ENCODE assay signal across 8 mouse cellular contexts in genomic region chr2:32153041-32153790, GRCm38 (mm10). TPM values are rescaled to one million over a fixed set of nuclear protein-coding genes. Genes with fewer than 3 reads are reported as not detected.
DNase-seq lines count a peak whose midpoint lies in the region; ATAC-seq and TF ChIP-seq lines count a peak whose summit lies in the region.

No protein-coding gene starts in this region.

- no peak for TF ChIP-seq CTCF in kidney, adult 2 months (conservative IDR thresholded peaks at IDR 0.05; ENCODE audit: insufficient read depth, insufficient read length, low read depth, low read length)
- no peak for TF ChIP-seq CTCF in stomach, postnatal 0 days (IDR thresholded peaks at IDR 0.05; ENCODE audit: low read depth)

- H3K27me3 ChIP-seq in forebrain, embryonic 13.5 days = no peaks in the 10 kb centered on the region
- no peaks in the 10 kb centered on the region for H3K27me3 ChIP-seq in kidney, adult 2 months (replicated peaks; ENCODE audit: control insufficient read depth, insufficient read depth, low read length)
- no peaks in the 10 kb centered on the region for H3K27me3 ChIP-seq in lung, embryonic 15.5 days
- no peaks in the 10 kb centered on the region for H3K27me3 ChIP-seq in stomach, postnatal 0 days (ENCODE audit: control insufficient read depth, insufficient read depth, low read length)

- H3K9me3 ChIP-seq in forebrain, embryonic 13.5 days (replicated peaks) = no peaks in the 10 kb centered on the region
- H3K9me3 ChIP-seq in lung, embryonic 15.5 days = no peaks in the 10 kb centered on the region
- H3K9me3 ChIP-seq in stomach, postnatal 0 days (ENCODE audit: control insufficient read depth, low read length) = no peaks in the 10 kb centered on the region

- H3K9ac ChIP-seq in forebrain, embryonic 13.5 days = peak overlapping the region; percentile 100
- peak overlapping the region; percentile 88 for H3K9ac ChIP-seq in lung, embryonic 15.5 days
- H3K9ac ChIP-seq in stomach, postnatal 0 days (ENCODE audit: low read length) = peak overlapping the region; percentile 54

- H3K27ac ChIP-seq in forebrain, embryonic 13.5 days = peak overlapping the region; percentile 100
- H3K27ac ChIP-seq in kidney, adult 2 months (ENCODE audit: insufficient read depth, low read depth, low read length) = peak overlapping the region; percentile 79
- H3K27ac ChIP-seq in lung, embryonic 15.5 days = peak overlapping the region; percentile 98
- H3K27ac ChIP-seq in stomach, postnatal 0 days (replicated peaks) = peak overlapping the region; percentile 99

- H3K4me1 ChIP-seq in forebrain, embryonic 13.5 days = peaks cover 68% of the 10 kb centered on the region
- peaks cover 42% of the 10 kb centered on the region for H3K4me1 ChIP-seq in kidney, adult 2 months (ENCODE audit: control insufficient read depth, insufficient read depth, low read length)
- H3K4me1 ChIP-seq in lung, embryonic 15.5 days = peaks cover 67% of the 10 kb centered on the region
- peaks cover 28% of the 10 kb centered on the region for H3K4me1 ChIP-seq in stomach, postnatal 0 days (replicated peaks; ENCODE audit: control insufficient read depth, insufficient read depth)

- ATAC-seq in forebrain, embryonic 13.5 days = no peak
- ATAC-seq in lung, embryonic 15.5 days (ENCODE audit: borderline replicate concordance, extremely low read depth, low FRiP score, low TSS enrichment) = 0 out of 2 replicates have a peak, but pooled peaks have one; percentile 25
- ATAC-seq in stomach, postnatal 0 days (ENCODE audit: low FRiP score, low TSS enrichment) = peak; percentile 27; the same call in 1 of the 2 replicates

- TF ChIP-seq EP300 in stomach, postnatal 0 days (optimal IDR thresholded peaks at IDR 0.05) = no peak

- no peaks in the 10 kb centered on the region for H3K36me3 ChIP-seq in forebrain, embryonic 13.5 days (ENCODE audit: poor library complexity, severe bottlenecking)
- no peaks in the 10 kb centered on the region for H3K36me3 ChIP-seq in kidney, adult 2 months (ENCODE audit: control insufficient read depth, insufficient read depth, low read length)
- H3K36me3 ChIP-seq in lung, embryonic 15.5 days = no peaks in the 10 kb centered on the region
- no peaks in the 10 kb centered on the region for H3K36me3 ChIP-seq in stomach, postnatal 0 days (ENCODE audit: control insufficient read depth, insufficient read depth, low read length)

- peak; percentile 39 for DNase-seq in CD4-positive helper T cell, adult 2 months (ENCODE audit: low read depth, low spot score)
- DNase-seq in MN1 (ENCODE audit: low spot score) = peak; percentile 51
- peak; percentile 81 for DNase-seq in kidney, adult 2 months
- DNase-seq in stomach, postnatal 0 days (ENCODE audit: low spot score) = peak; percentile 52
- DNase-seq in spleen, postnatal 36 days (ENCODE audit: low spot score in 2 of 2) = no peak
- no peak for DNase-seq in left cerebral cortex, postnatal 14 days (ENCODE audit: low spot score in 2 of 2)

- intact Hi-C loops in left cerebral cortex, postnatal 14 days (cut with DNase I) = loop anchor here (5.0 kb wide), 1 partner anchor 34 kb away; no protein-coding TSS in a partner anchor

- TF ChIP-seq POLR2A in kidney, adult 2 months (IDR thresholded peaks at IDR 0.05; ENCODE audit: low read depth, low read length) = no peak

- 7% methylated on average over 13 of the region's 13 CpGs for WGBS in forebrain, embryonic 13.5 days
- 5% methylated on average over 13 of the region's 13 CpGs for WGBS in kidney, adult 2 months
- 7% methylated on average over 13 of the region's 13 CpGs for WGBS in lung, embryonic 15.5 days
- WGBS in stomach, postnatal 0 days = 8% methylated on average over 13 of the region's 13 CpGs

- peak overlapping the region; percentile 97 for H3K4me2 ChIP-seq in forebrain, embryonic 13.5 days
- peak overlapping the region; percentile 89 for H3K4me2 ChIP-seq in lung, embryonic 15.5 days
- H3K4me2 ChIP-seq in stomach, postnatal 0 days (replicated peaks; ENCODE audit: low read depth) = peak overlapping the region; percentile 84

- H3K4me3 ChIP-seq in forebrain, embryonic 13.5 days = peak overlapping the region; percentile 89
- peak overlapping the region; percentile 5; the same call in 1 of the 2 replicates for H3K4me3 ChIP-seq in kidney, adult 2 months (ENCODE audit: insufficient read depth, low read depth, low read length)
- peak overlapping the region; percentile 81 for H3K4me3 ChIP-seq in lung, embryonic 15.5 days
- peak overlapping the region; percentile 83 for H3K4me3 ChIP-seq in stomach, postnatal 0 days (ENCODE audit: low read depth, low read length)

RNA-seq across cellular contexts. Expression of gene Prrc2b, which starts 2.3 kb away (rescaled TPM):
- 53.0 and 57.4 TPM in 2 replicates for polyA plus RNA-seq in forebrain, embryonic 13.5 days (2015; fragmentation: Nextera tagmentation; extraction: Ambion mirVana)
- 42.5 and 43.5 TPM in 2 replicates for polyA plus RNA-seq in kidney, adult 2 months (2012; rRNA removed)
- 49.5 and 51.7 TPM in 2 replicates for polyA plus RNA-seq in lung, embryonic 15.5 days (2015; fragmentation: Nextera tagmentation; extraction: Ambion mirVana)
- polyA plus RNA-seq in stomach, postnatal 0 days (2015; fragmentation: Nextera tagmentation; extraction: Ambion mirVana) = 18.7 and 21.6 TPM in 2 replicates
- 100 to 1,000 TPM; 244 to 245 TPM for total RNA-seq in left cerebral cortex, postnatal 14 days (2021)

RNA-seq across cellular contexts. Expression of gene Plpp7, which starts 57.9 kb away (rescaled TPM):
- polyA plus RNA-seq in forebrain, embryonic 13.5 days (2015; fragmentation: Nextera tagmentation; extraction: Ambion mirVana) = 10.3 and 11.9 TPM in 2 replicates
- polyA plus RNA-seq in kidney, adult 2 months (2012; rRNA removed) = 5.7 and 6.0 TPM in 2 replicates
- polyA plus RNA-seq in lung, embryonic 15.5 days (2015; fragmentation: Nextera tagmentation; extraction: Ambion mirVana) = 3.9 and 4.2 TPM in 2 replicates
- polyA plus RNA-seq in stomach, postnatal 0 days (2015; fragmentation: Nextera tagmentation; extraction: Ambion mirVana) = 2.6 and 2.8 TPM in 2 replicates
- total RNA-seq in left cerebral cortex, postnatal 14 days (2021) = 10 to 100 TPM; 24.5 to 28.5 TPM

Comparison
In these comparisons a context has a peak if more than half of its experiments do, and no peak if none do; other contexts are left out.
1. DNase-seq: peak in CD4-positive helper T cell, adult 2 months (single experiment), MN1 (single experiment), kidney, adult 2 months (single experiment) and stomach, postnatal 0 days (single experiment); none in spleen, postnatal 36 days (0 of 2) and left cerebral cortex, postnatal 14 days (0 of 2).
2. H3K4me3 ChIP-seq: peak in every context shown above with its lines; median percentile 89 in forebrain, embryonic 13.5 days; 83 in stomach, postnatal 0 days; 81 in lung, embryonic 15.5 days; 5 in kidney, adult 2 months.
3. Peak in every context shown above with its lines, with median percentiles within 50 percentile points of each other: H3K27ac ChIP-seq, H3K4me2 ChIP-seq and H3K9ac ChIP-seq.